Mouse (Mus musculus): Measurements from ENCODE around the gene Mapk3. TPM values are rescaled to one million over a fixed set of nuclear protein-coding genes. Genes with fewer than 3 reads are reported as not detected.

The Mapk3 gene
- polyA plus RNA-seq, 1 experiment from 2014 or later, result 232 TPM

GRCm38 (mm10) chr7:126741964-126742482 lies 17.4 kb upstream of the Mapk3 start:
- Histone ChIP-seq H3K36me3 (ENCODE audit: inconsistent target) (no peaks in the 10 kb centered on the region), H3K27ac (no peak overlapping the region), H3K4me3 (ENCODE audit: inconsistent target) (no peak overlapping the region), H3K79me2 (ENCODE audit: inconsistent target) (no peaks in the 10 kb centered on the region; the same call in 1 of the 2 replicates)
- WGBS (ENCODE audit: missing documents), result 94% methylated on average over 13 of the region's 13 CpGs

DNA sequence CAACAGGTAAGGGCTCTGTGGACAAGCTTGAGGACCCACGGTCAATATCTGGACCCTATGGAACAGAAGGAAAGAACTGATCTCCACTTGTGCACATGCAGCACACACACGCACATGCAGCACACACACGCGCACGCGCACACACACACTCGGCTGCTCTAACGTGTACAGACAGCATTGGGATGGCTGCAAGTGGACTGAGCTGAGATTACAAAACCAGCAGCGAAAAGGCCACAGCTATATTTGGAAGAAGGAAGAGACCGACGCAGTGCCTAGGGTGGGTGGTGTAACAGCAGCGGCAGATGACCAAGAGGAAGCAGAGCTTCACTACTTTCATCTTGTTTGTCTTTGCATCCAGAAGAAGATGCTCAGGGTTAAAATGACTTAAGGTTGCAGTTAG lies 13.3 kb upstream of the Mapk3 start:
- Histone ChIP-seq H3K36me3 (ENCODE audit: inconsistent target) (no peaks in the 10 kb centered on the region), H3K27ac (peak overlapping the region; percentile 99), H3K4me3 (ENCODE audit: inconsistent target) (peak overlapping the region; percentile 36), H3K79me2 (ENCODE audit: inconsistent target) (no peaks in the 10 kb centered on the region; the same call in 1 of the 2 replicates)
- WGBS (ENCODE audit: missing documents), result 5% methylated on average over 12 of the region's 12 CpGs

- peak overlapping the region; percentile 36 for H3K4me3 ChIP-seq (ENCODE audit: inconsistent target)
- no peaks in the 10 kb centered on the region for H3K36me3 ChIP-seq (ENCODE audit: inconsistent target)
- WGBS (ENCODE audit: missing documents), result 0% methylated on average over 6 of the region's 6 CpGs
- H3K27ac ChIP-seq, result peak overlapping the region; percentile 99
- no peaks in the 10 kb centered on the region; the same call in 1 of the 2 replicates for H3K79me2 ChIP-seq (ENCODE audit: inconsistent target)
Measured at GRCm38 (mm10) chr7:126746798-126747197, 12.6 kb upstream of the Mapk3 start.

- no peaks in the 10 kb centered on the region; the same call in 1 of the 2 replicates for H3K79me2 ChIP-seq (ENCODE audit: inconsistent target)
- no peaks in the 10 kb centered on the region for H3K36me3 ChIP-seq (ENCODE audit: inconsistent target)
- H3K4me3 ChIP-seq (ENCODE audit: inconsistent target), result no peak overlapping the region
- H3K27ac ChIP-seq, result peak overlapping the region; percentile 99
- 80% methylated on average over 7 of the region's 7 CpGs for WGBS (ENCODE audit: missing documents)
Measured at GRCm38 (mm10) chr7:126748824-126749223, 10.6 kb upstream of the Mapk3 start.

DNA sequence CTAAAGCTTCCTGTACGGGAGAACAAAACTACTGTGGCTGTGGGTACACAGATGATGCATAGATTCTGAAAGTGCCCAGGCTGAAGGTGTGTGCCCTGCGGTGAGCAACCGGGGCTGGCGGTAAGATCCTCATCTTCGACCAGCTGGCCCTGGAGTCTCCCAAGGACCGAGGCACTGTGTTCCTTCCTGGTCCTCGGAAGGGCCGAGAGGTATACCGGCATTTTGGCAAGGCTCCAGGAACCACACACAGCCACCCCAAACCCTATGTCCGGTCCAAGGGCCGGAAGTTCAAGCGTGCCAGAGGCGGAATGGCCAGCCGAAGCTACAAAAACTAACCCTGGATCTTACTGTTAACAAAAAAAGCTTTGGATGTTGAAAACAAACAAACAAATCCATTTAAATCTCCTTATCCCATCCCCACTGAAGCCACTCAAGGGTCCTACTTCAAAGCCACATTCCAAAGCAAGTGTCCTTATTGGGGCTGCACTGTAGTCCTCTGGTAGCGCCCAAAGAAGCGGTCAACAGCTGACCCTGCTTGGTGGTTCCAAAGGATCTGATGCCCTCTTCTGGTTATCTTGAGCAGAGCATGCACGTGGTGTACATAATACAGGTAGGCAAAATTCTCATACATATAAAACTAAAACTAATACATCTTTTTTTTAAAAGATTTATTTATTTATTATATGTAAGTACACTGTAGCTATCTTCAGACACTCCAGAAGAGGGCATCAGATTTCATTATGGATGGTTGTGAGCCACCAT lies 9.6 kb upstream of the Mapk3 start:
- Histone ChIP-seq H3K27ac (no peak overlapping the region), H3K79me2 (ENCODE audit: inconsistent target) (no peaks in the 10 kb centered on the region; the same call in 1 of the 2 replicates), H3K4me3 (ENCODE audit: inconsistent target) (no peak overlapping the region), H3K36me3 (ENCODE audit: inconsistent target) (no peaks in the 10 kb centered on the region)
- whole genome bisulfite sequencing (ENCODE audit: missing documents), result 96% methylated on average over 17 of the region's 17 CpGs

DNA sequence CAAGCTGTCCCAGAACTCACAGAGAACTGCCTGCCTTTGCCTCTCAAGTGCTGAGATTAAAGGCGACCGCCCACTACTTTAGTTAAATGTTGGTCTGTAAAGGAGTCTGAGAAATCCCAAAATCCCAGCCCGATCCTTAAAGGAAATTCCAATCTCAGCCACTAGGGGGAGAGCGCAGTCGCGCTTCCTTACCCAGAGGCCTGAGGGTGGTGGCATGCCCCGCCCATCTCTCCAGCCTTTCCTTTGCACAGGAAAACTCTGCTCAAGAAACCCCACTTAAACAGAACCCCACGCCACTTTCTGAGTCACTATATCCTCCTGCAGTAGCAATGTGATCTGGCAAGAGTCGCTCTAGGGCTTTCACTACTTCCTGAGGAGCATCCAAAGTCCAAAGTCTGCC lies 4.5 kb upstream of the Mapk3 start:
- peaks cover 4% of the 10 kb centered on the region for H3K79me2 ChIP-seq (ENCODE audit: inconsistent target)
- H3K4me3 ChIP-seq (ENCODE audit: inconsistent target), result no peak overlapping the region; the same call in 1 of the 2 replicates
- peak overlapping the region; percentile 24 for H3K27ac ChIP-seq
- WGBS (ENCODE audit: missing documents), result 4% methylated on average over 9 of the region's 9 CpGs
- no peaks in the 10 kb centered on the region for H3K36me3 ChIP-seq (ENCODE audit: inconsistent target)

DNA sequence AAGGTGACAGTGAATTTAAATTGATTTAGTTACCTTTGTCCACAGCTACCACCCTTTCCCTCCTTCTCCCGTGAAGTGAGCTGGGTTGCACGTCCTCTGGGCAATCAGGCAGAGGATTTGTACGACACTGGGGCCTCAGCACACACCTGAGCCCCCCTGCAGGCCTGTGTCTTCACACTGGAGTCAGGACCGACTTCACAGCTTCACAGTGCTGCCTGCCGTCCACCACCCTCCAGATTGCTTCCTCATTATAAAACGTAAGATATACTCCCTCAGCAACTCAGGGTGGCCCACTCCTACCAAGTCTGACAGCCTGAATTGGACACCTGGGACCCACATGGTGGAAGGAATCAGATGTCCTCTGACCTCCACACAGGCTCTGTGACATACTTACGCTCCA lies 862 bp upstream of the Mapk3 start:
- WGBS (ENCODE audit: missing documents), result 80% methylated on average over 7 of the region's 7 CpGs
- Histone ChIP-seq H3K4me3 (ENCODE audit: inconsistent target) (no peak overlapping the region), H3K79me2 (ENCODE audit: inconsistent target) (peaks cover 30% of the 10 kb centered on the region), H3K27ac (no peak overlapping the region), H3K36me3 (ENCODE audit: inconsistent target) (peaks cover 10% of the 10 kb centered on the region; the same call in 1 of the 2 replicates)

GRCm38 (mm10) chr7:126759672-126760390 lies 430 bp downstream of the Mapk3 start:
- peaks cover 30% of the 10 kb centered on the region for H3K79me2 ChIP-seq (ENCODE audit: inconsistent target)
- H3K27ac ChIP-seq, result peak overlapping the region; percentile 74
- H3K36me3 ChIP-seq (ENCODE audit: inconsistent target), result peaks cover 23% of the 10 kb centered on the region
- WGBS (ENCODE audit: missing documents), result under 1% methylated on average over 24 of the region's 24 CpGs
- H3K4me3 ChIP-seq (ENCODE audit: inconsistent target), result peak overlapping the region; percentile 95

- H3K79me2 ChIP-seq (ENCODE audit: inconsistent target), result peaks cover 30% of the 10 kb centered on the region
- peaks cover 29% of the 10 kb centered on the region for H3K36me3 ChIP-seq (ENCODE audit: inconsistent target)
- H3K27ac ChIP-seq, result peak overlapping the region; percentile 74
- H3K4me3 ChIP-seq (ENCODE audit: inconsistent target), result peak overlapping the region; percentile 95
- 47% methylated on average over 3 of the region's 3 CpGs for WGBS (ENCODE audit: missing documents)
Measured at GRCm38 (mm10) chr7:126760391-126760802, 996 bp downstream of the Mapk3 start.

- H3K27ac ChIP-seq, result no peak overlapping the region
- H3K36me3 ChIP-seq (ENCODE audit: inconsistent target), result peaks cover 32% of the 10 kb centered on the region
- WGBS (ENCODE audit: missing documents), result 33% methylated on average over 4 of the region's 4 CpGs
- peaks cover 30% of the 10 kb centered on the region for H3K79me2 ChIP-seq (ENCODE audit: inconsistent target)
- no peak overlapping the region for H3K4me3 ChIP-seq (ENCODE audit: inconsistent target)
Measured at GRCm38 (mm10) chr7:126760956-126761355, 1.6 kb downstream of the Mapk3 start.

- WGBS (ENCODE audit: missing documents), result 45% methylated on average over 3 of the region's 6 CpGs
- Histone ChIP-seq H3K36me3 (ENCODE audit: inconsistent target) (peaks cover 35% of the 10 kb centered on the region), H3K27ac (no peak overlapping the region), H3K4me3 (ENCODE audit: inconsistent target) (no peak overlapping the region), H3K79me2 (ENCODE audit: inconsistent target) (peaks cover 30% of the 10 kb centered on the region)
Measured at GRCm38 (mm10) chr7:126761529-126762067, 2.2 kb downstream of the Mapk3 start.

DNA sequence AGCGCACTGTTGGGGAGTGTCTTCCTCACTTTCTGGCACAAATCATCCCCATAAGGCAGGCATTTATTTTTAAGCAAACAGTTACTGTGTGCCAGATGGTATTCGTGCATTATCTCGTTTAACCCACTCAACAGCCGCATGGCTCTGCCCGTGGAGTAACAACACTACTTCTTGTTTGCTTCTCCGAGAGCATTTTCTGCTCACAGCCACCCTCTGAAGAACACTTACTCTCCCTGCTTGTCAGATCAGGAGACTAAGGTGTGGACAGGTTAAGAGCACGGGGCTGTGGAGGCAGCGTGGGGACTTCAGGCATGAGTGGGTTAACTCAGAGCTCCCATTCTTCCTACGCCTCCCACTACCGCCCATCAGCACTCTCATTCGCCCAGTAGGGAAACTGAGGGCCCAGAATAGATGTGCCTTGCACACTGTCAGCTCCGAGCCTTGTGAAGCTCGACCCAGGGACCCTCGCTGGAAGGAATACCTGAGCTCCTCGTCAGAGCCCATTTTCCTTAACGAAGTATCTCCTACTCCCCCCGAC lies 3.1 kb downstream of the Mapk3 start:
- WGBS (ENCODE audit: missing documents), result 85% methylated on average over 17 of the region's 17 CpGs

DNA sequence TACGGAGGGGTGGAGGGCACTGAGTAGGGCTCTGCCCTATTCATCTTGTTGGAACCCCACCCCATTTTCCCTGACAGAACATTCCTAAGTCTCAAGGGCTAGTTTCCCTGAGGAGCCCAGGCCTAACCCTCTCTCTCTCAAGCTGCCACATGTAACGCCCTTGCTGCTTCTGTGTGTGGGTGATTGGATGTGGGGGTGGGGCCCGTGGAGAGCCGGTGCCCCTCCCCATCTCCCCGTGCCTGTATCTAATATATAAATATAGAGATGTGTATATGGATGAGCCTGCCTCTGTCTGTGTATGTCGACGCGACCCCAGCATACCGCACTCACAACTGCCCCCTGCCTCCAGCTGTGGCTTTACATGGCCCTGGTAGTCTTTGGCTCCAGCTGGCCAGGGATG lies 6.1 kb downstream of the Mapk3 start:
- WGBS (ENCODE audit: missing documents), result 87% methylated on average over 7 of the region's 9 CpGs
- no peak overlapping the region for H3K4me3 ChIP-seq (ENCODE audit: inconsistent target)
- H3K36me3 ChIP-seq (ENCODE audit: inconsistent target), result peaks cover 57% of the 10 kb centered on the region

More for the DNA sequence above, 3.1 kb downstream of the Mapk3 start:
- Histone ChIP-seq H3K36me3 (ENCODE audit: inconsistent target) (peaks cover 44% of the 10 kb centered on the region), H3K4me3 (ENCODE audit: inconsistent target) (no peak overlapping the region), H3K79me2 (ENCODE audit: inconsistent target) (peaks cover 30% of the 10 kb centered on the region), H3K27ac (no peak overlapping the region)

DNA sequence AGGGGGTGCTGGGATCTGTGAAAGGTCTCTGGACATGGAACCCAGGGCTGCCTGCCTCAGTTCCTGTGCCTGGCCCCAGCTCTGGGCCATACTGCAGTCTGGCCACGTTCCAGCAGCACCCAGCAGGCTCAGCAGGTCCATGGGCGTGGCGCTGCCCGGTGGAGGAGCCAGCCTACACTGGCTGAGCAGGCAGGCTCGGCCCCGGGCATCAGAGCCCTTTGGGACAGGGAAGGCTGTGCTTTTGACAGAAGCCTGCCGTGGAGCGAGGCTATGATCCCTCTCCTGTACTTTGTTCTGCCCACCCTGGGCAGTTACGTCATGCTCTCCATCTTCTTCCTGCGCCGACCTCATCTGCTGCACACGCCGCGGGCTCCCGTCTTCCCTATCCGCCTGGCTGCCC lies 6.8 kb downstream of the Mapk3 start, which contains the start of gene Gdpd3:
TSS of gene Gdpd3 (plus strand) at position 134 of the 400 bp plus-strand sequence.
- peaks cover 13% of the 10 kb centered on the region for H3K79me2 ChIP-seq (ENCODE audit: inconsistent target)
- no peak within 1 kb of the TSS for H3K4me3 ChIP-seq (ENCODE audit: inconsistent target)
- WGBS (ENCODE audit: missing documents), result 93% methylated on average over 16 of the region's 16 CpGs
- no peak within 1 kb of the TSS for H3K27ac ChIP-seq
- H3K36me3 ChIP-seq (ENCODE audit: inconsistent target), result peaks cover 57% of the 10 kb centered on the region

More for the DNA sequence above, 6.1 kb downstream of the Mapk3 start:
- no peak overlapping the region for H3K27ac ChIP-seq
- peaks cover 20% of the 10 kb centered on the region for H3K79me2 ChIP-seq (ENCODE audit: inconsistent target)
